Mouse (Mus musculus): Measurements from ENCODE around the gene Mgam. TPM values are rescaled to one million over a fixed set of nuclear protein-coding genes. Genes with fewer than 3 reads are reported as not detected.
"Not testable (repeated sequence)": the region's sequence is repeated elsewhere in the genome, so short reads cannot be mapped to it uniquely, and the experiment has no call there.

Gene Mgam
- 0.07 and 0.14 TPM in 2 replicates for polyA plus RNA-seq (2014; fragmentation: Nextera tagmentation; extraction: Ambion mirVana)

DNA sequence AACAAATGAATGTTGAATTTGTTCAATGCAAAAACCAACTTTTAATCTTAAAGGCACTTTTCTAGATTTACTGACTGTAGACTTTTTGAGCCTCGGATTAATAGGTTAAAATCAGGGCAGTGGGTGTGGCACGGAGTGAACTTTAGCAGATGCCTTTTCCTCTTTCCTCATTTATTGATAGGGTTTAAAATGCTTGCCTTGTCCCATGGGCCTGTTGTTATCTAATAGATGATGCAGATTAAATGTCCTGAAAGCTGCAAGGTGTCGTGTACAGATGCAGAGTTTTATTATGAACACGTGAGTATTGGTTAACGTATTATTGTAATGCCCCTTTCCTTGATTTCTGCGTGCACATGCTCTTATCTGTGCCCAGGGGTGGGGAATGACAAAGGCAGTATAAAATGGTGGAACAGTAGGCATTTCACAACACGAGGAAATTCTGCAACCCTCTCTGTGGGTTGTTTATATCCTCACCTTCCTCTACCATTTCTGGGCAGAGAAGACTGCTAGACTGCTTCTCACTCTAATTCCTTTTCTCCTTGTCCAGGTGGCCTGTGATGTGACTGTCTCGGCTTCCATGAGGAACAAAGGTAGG lies at the start of gene Mgam:
Gene Mgam, plus strand, starts transcription at position 426 of the 595 bp plus-strand sequence.
- no peak for DNase-seq (ENCODE audit: low spot score)
- ATAC-seq (ENCODE audit: low read depth) = no peak
- WGBS = 77% methylated on average over 8 of the region's 8 CpGs
- Histone ChIP-seq H3K36me3 (ENCODE audit: control insufficient read depth, insufficient read depth, low read length) (no peaks in the 10 kb centered on the region), H3K4me1 (ENCODE audit: control insufficient read depth, insufficient read depth, low read length) (no peaks in the 10 kb centered on the region), H3K4me3 (ENCODE audit: low read depth, low read length) (no peak within 1 kb of the TSS), H3K9me3 (ENCODE audit: control insufficient read depth, low read length) (no peaks in the 10 kb centered on the region), H3K4me2 (ENCODE audit: low read depth, low read length) (no peak within 1 kb of the TSS), H3K27ac (replicated peaks; ENCODE audit: low read depth, low read length) (no peak within 1 kb of the TSS), H3K9ac (ENCODE audit: low read depth, low read length) (no peak within 1 kb of the TSS), H3K27me3 (replicated peaks; ENCODE audit: control insufficient read depth, insufficient read depth, low read length) (no peaks in the 10 kb centered on the region)

GRCm38 (mm10) chr6:40584336-40584735 lies 44.3 kb upstream of the Mgam start:
- H3K36me3 ChIP-seq (ENCODE audit: control insufficient read depth, insufficient read depth, low read length) = no peaks in the 10 kb centered on the region
- H3K9me3 ChIP-seq (ENCODE audit: control insufficient read depth, low read length) = no peaks in the 10 kb centered on the region
- no peak overlapping the region for H3K9ac ChIP-seq (ENCODE audit: low read depth, low read length)
- no peaks in the 10 kb centered on the region for H3K4me1 ChIP-seq (ENCODE audit: control insufficient read depth, insufficient read depth, low read length)
- no peaks in the 10 kb centered on the region for H3K27me3 ChIP-seq (replicated peaks; ENCODE audit: control insufficient read depth, insufficient read depth, low read length)
- WGBS = 79% methylated on average over 6 of the region's 6 CpGs
- no peak overlapping the region for H3K4me2 ChIP-seq (ENCODE audit: low read depth, low read length)
- no peak for ATAC-seq (ENCODE audit: low read depth)
- no peak overlapping the region for H3K27ac ChIP-seq (replicated peaks; ENCODE audit: low read depth, low read length)
- DNase-seq (ENCODE audit: low spot score) = no peak
- H3K4me3 ChIP-seq (ENCODE audit: low read depth, low read length) = no peak overlapping the region

- H3K9ac ChIP-seq (ENCODE audit: low read depth, low read length) = no peak within 1 kb of the TSS
- no peaks in the 10 kb centered on the region for H3K4me1 ChIP-seq (ENCODE audit: control insufficient read depth, insufficient read depth, low read length)
- WGBS = 83% methylated on average over 5 of the region's 5 CpGs
- H3K27me3 ChIP-seq (replicated peaks; ENCODE audit: control insufficient read depth, insufficient read depth, low read length) = no peaks in the 10 kb centered on the region
- ATAC-seq (ENCODE audit: low read depth) = no peak
- H3K36me3 ChIP-seq (ENCODE audit: control insufficient read depth, insufficient read depth, low read length) = no peaks in the 10 kb centered on the region
- DNase-seq (ENCODE audit: low spot score) = no peak
- H3K9me3 ChIP-seq (ENCODE audit: control insufficient read depth, low read length) = no peaks in the 10 kb centered on the region
- H3K4me3 ChIP-seq (ENCODE audit: low read depth, low read length) = no peak within 1 kb of the TSS
- no peak within 1 kb of the TSS for H3K4me2 ChIP-seq (ENCODE audit: low read depth, low read length)
- no peak within 1 kb of the TSS for H3K27ac ChIP-seq (replicated peaks; ENCODE audit: low read depth, low read length)
These were observed 43.0 kb upstream of the Mgam start, which contains the start of gene Clec5a for GRCm38 (mm10) chr6:40585645-40586044. TSS of gene Clec5a (minus strand) at chr6:40585821.

GRCm38 (mm10) chr6:40588346-40588745 lies 40.3 kb upstream of the Mgam start:
- no peak overlapping the region for H3K9ac ChIP-seq (ENCODE audit: low read depth, low read length)

DNA sequence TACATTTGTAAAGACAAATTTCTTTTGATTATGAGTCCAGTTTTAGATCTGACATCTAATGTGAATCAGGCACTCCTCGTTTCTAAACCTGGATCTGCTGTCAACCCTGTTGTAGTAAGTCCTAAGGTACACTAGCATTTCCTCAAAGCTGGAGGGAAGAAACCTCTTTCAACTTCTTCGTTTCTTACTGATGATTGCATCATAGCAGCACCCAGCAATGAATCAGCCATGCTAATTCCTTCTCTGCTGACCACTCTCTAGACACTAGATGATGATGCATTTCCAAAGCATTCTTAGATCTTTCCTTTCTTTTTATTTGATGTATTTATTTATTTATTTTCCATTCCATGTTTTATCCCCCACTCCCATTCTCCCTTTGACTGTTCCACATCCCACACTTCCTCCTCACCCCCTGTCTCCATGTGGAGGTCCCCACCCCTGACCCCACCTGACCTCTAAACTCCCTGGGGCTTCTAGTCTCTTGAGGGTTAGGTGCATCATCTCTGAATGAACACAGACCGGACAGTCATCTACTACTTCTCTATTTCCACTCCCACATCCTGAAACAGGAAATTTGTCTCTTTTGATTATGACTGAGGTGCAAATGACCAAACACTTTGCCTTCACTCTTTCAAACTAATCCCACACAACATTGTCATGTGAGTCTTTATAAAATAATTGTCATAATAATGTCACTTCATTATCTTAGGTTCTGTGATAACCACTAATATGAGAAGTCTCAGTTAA lies 33.7 kb upstream of the Mgam start:
- H3K4me2 ChIP-seq (ENCODE audit: low read depth, low read length) = no peak overlapping the region
- no peak for DNase-seq (ENCODE audit: low spot score)
- H3K9ac ChIP-seq (ENCODE audit: low read depth, low read length) = no peak overlapping the region
- H3K36me3 ChIP-seq (ENCODE audit: control insufficient read depth, insufficient read depth, low read length) = no peaks in the 10 kb centered on the region
- ATAC-seq (ENCODE audit: low read depth) = no peak
- 53% methylated on average over 3 of the region's 3 CpGs for WGBS
- H3K4me1 ChIP-seq (ENCODE audit: control insufficient read depth, insufficient read depth, low read length) = no peaks in the 10 kb centered on the region
- no peaks in the 10 kb centered on the region for H3K9me3 ChIP-seq (ENCODE audit: control insufficient read depth, low read length)
- no peak overlapping the region for H3K27ac ChIP-seq (replicated peaks; ENCODE audit: low read depth, low read length)
- H3K4me3 ChIP-seq (ENCODE audit: low read depth, low read length) = no peak overlapping the region
- no peaks in the 10 kb centered on the region for H3K27me3 ChIP-seq (replicated peaks; ENCODE audit: control insufficient read depth, insufficient read depth, low read length)

More at GRCm38 (mm10) chr6:40588346-40588745, 40.3 kb upstream of the Mgam start:
- Histone ChIP-seq H3K27ac (replicated peaks; ENCODE audit: low read depth, low read length) (no peak overlapping the region), H3K4me2 (ENCODE audit: low read depth, low read length) (no peak overlapping the region), H3K36me3 (ENCODE audit: control insufficient read depth, insufficient read depth, low read length) (no peaks in the 10 kb centered on the region), H3K4me1 (ENCODE audit: control insufficient read depth, insufficient read depth, low read length) (no peaks in the 10 kb centered on the region), H3K27me3 (replicated peaks; ENCODE audit: control insufficient read depth, insufficient read depth, low read length) (no peaks in the 10 kb centered on the region), H3K9me3 (ENCODE audit: control insufficient read depth, low read length) (no peaks in the 10 kb centered on the region), H3K4me3 (ENCODE audit: low read depth, low read length) (no peak overlapping the region)
- ATAC-seq (ENCODE audit: low read depth) = no peak
- 92% methylated on average over 2 of the region's 2 CpGs for WGBS
- DNase-seq (ENCODE audit: low spot score) = no peak

DNA sequence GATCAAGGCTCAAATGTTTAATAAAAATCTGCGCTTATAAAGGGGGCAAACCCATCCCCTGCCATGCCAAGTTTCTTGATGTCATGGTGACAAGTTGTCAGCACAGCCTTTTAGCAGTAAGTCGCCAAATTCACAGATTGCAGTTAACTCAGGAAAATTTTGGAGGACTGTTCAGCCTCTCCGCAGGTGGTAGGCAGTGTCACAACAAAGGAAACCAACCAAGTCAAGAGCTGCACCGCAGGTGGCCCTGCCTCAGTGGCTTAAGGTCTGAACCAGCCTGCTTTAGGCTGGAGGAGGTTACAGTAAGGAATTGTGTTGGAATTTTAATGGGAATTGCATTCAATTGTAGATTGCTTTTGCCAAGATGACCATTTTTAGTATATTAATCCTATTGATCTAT lies 30.1 kb upstream of the Mgam start:
- H3K36me3 ChIP-seq (ENCODE audit: control insufficient read depth, insufficient read depth, low read length); H3K27ac ChIP-seq (replicated peaks; ENCODE audit: low read depth, low read length); H3K4me2 ChIP-seq (ENCODE audit: low read depth, low read length); DNase-seq (ENCODE audit: low spot score); H3K9me3 ChIP-seq (ENCODE audit: control insufficient read depth, low read length); H3K27me3 ChIP-seq (replicated peaks; ENCODE audit: control insufficient read depth, insufficient read depth, low read length); H3K4me3 ChIP-seq (ENCODE audit: low read depth, low read length); H3K4me1 ChIP-seq (ENCODE audit: control insufficient read depth, insufficient read depth, low read length); ATAC-seq (ENCODE audit: low read depth); H3K9ac ChIP-seq (ENCODE audit: low read depth, low read length): not testable (repeated sequence)
- 31% methylated on average over 4 of the region's 4 CpGs for WGBS

GRCm38 (mm10) chr6:40607431-40607830 lies 21.2 kb upstream of the Mgam start:
- Histone ChIP-seq H3K4me1 (ENCODE audit: control insufficient read depth, insufficient read depth, low read length) (no peaks in the 10 kb centered on the region), H3K4me2 (ENCODE audit: low read depth, low read length) (no peak overlapping the region), H3K27ac (replicated peaks; ENCODE audit: low read depth, low read length) (no peak overlapping the region), H3K4me3 (ENCODE audit: low read depth, low read length) (no peak overlapping the region), H3K27me3 (replicated peaks; ENCODE audit: control insufficient read depth, insufficient read depth, low read length) (no peaks in the 10 kb centered on the region), H3K36me3 (ENCODE audit: control insufficient read depth, insufficient read depth, low read length) (no peaks in the 10 kb centered on the region), H3K9ac (ENCODE audit: low read depth, low read length) (no peak overlapping the region), H3K9me3 (ENCODE audit: control insufficient read depth, low read length) (no peaks in the 10 kb centered on the region)
- ATAC-seq (ENCODE audit: low read depth) = no peak
- DNase-seq (ENCODE audit: low spot score) = no peak

DNA sequence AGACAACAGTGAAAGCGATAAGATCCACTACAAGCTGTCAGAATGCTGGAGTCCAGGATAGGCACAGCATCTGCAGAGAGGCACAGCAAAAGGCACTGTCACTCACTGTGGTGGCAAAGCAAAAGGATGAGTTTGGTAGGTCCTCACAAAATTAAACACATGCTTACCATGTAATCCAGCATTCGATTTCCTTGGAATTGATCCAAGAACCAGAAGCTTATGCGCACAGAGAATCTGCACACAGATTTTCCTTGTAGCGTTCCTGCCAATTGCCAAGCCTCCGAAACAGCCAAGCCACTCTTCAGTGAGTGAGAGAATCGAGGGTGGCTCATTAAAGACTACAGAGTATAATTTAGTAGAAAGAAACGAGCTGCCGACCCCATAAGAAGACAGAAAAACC lies 18.4 kb upstream of the Mgam start:
- DNase-seq (ENCODE audit: low spot score) = peak; percentile 66
- Histone ChIP-seq H3K4me2 (ENCODE audit: low read depth, low read length) (no peak overlapping the region), H3K9me3 (ENCODE audit: control insufficient read depth, low read length) (no peaks in the 10 kb centered on the region), H3K9ac (ENCODE audit: low read depth, low read length) (no peak overlapping the region), H3K36me3 (ENCODE audit: control insufficient read depth, insufficient read depth, low read length) (no peaks in the 10 kb centered on the region), H3K4me1 (ENCODE audit: control insufficient read depth, insufficient read depth, low read length) (no peaks in the 10 kb centered on the region), H3K27me3 (replicated peaks; ENCODE audit: control insufficient read depth, insufficient read depth, low read length) (no peaks in the 10 kb centered on the region), H3K27ac (replicated peaks; ENCODE audit: low read depth, low read length) (no peak overlapping the region), H3K4me3 (ENCODE audit: low read depth, low read length) (no peak overlapping the region)
- 61% methylated on average over 8 of the region's 8 CpGs for WGBS
- no peak for ATAC-seq (ENCODE audit: low read depth)

Measured in embryonic facial prominence, embryonic 14.5 days (tissue).